Mouse (Mus musculus): ENCODE results near the gene Ppm1m. TPM values are rescaled to one million over a fixed set of nuclear protein-coding genes. Genes with fewer than 3 reads are reported as not detected.

Ppm1m gene
- polyA plus RNA-seq, 1 experiment from 2014 or later, result 25.0 TPM

- 82% methylated on average over 6 of the region's 6 CpGs for WGBS
- Histone ChIP-seq H3K4me1 (ENCODE audit: control insufficient read depth, insufficient read depth, low read length) (peaks cover 5% of the 10 kb centered on the region; the same call in 1 of the 2 replicates), H3K27ac (ENCODE audit: low read length) (no peak within 1 kb of the TSS), H3K4me2 (ENCODE audit: low read depth, low read length) (no peak within 1 kb of the TSS), H3K9ac (ENCODE audit: low read length) (no peak within 1 kb of the TSS), H3K27me3 (ENCODE audit: control insufficient read depth, insufficient read depth, low read length) (no peaks in the 10 kb centered on the region), H3K36me3 (ENCODE audit: control insufficient read depth, insufficient read depth) (no peaks in the 10 kb centered on the region), H3K4me3 (ENCODE audit: low read length) (no peak within 1 kb of the TSS), H3K9me3 (replicated peaks; ENCODE audit: control insufficient read depth, low read length) (no peaks in the 10 kb centered on the region)
- no peak for ATAC-seq (replicated peaks; ENCODE audit: extremely low read depth, insufficient read depth, low FRiP score)
Measured at GRCm38 (mm10) chr9:106158037-106158491, 41.5 kb downstream of the Ppm1m start, which contains the start of gene Glyctk. Gene Glyctk (minus strand): TSS chr9:106158138.

GRCm38 (mm10) chr9:106157623-106157925 lies 42.0 kb downstream of the Ppm1m start:
- Histone ChIP-seq H3K9me3 (replicated peaks; ENCODE audit: control insufficient read depth, low read length) (no peaks in the 10 kb centered on the region), H3K27me3 (ENCODE audit: control insufficient read depth, insufficient read depth, low read length) (no peaks in the 10 kb centered on the region), H3K27ac (ENCODE audit: low read length) (no peak overlapping the region), H3K36me3 (ENCODE audit: control insufficient read depth, insufficient read depth) (no peaks in the 10 kb centered on the region), H3K4me2 (ENCODE audit: low read depth, low read length) (no peak overlapping the region), H3K4me1 (ENCODE audit: control insufficient read depth, insufficient read depth, low read length) (peaks cover 5% of the 10 kb centered on the region; the same call in 1 of the 2 replicates), H3K9ac (ENCODE audit: low read length) (no peak overlapping the region), H3K4me3 (ENCODE audit: low read length) (no peak overlapping the region)
- WGBS, result 81% methylated on average over 10 of the region's 10 CpGs
- ATAC-seq (replicated peaks; ENCODE audit: extremely low read depth, insufficient read depth, low FRiP score), result no peak

- H3K4me1 ChIP-seq (ENCODE audit: control insufficient read depth, insufficient read depth, low read length), result peaks cover 5% of the 10 kb centered on the region; the same call in 1 of the 2 replicates
- no peak overlapping the region for H3K9ac ChIP-seq (ENCODE audit: low read length)
- no peaks in the 10 kb centered on the region for H3K9me3 ChIP-seq (replicated peaks; ENCODE audit: control insufficient read depth, low read length)
- no peaks in the 10 kb centered on the region for H3K27me3 ChIP-seq (ENCODE audit: control insufficient read depth, insufficient read depth, low read length)
- no peak overlapping the region for H3K27ac ChIP-seq (ENCODE audit: low read length)
- ATAC-seq (replicated peaks; ENCODE audit: extremely low read depth, insufficient read depth, low FRiP score), result no peak
- 82% methylated on average over 21 of the region's 21 CpGs for WGBS
- H3K36me3 ChIP-seq (ENCODE audit: control insufficient read depth, insufficient read depth), result no peaks in the 10 kb centered on the region
- H3K4me2 ChIP-seq (ENCODE audit: low read depth, low read length), result no peak overlapping the region
- H3K4me3 ChIP-seq (ENCODE audit: low read length), result no peak overlapping the region
Measured at GRCm38 (mm10) chr9:106156921-106157622, 42.5 kb downstream of the Ppm1m start.

- Histone ChIP-seq H3K9me3 (replicated peaks; ENCODE audit: control insufficient read depth, low read length) (no peaks in the 10 kb centered on the region), H3K36me3 (ENCODE audit: control insufficient read depth, insufficient read depth) (no peaks in the 10 kb centered on the region), H3K9ac (ENCODE audit: low read length) (no peak overlapping the region), H3K4me2 (ENCODE audit: low read depth, low read length) (no peak overlapping the region), H3K27me3 (ENCODE audit: control insufficient read depth, insufficient read depth, low read length) (peaks cover 2% of the 10 kb centered on the region; the same call in 1 of the 2 replicates), H3K4me1 (ENCODE audit: control insufficient read depth, insufficient read depth, low read length) (peaks cover 5% of the 10 kb centered on the region; the same call in 1 of the 2 replicates), H3K4me3 (ENCODE audit: low read length) (no peak overlapping the region), H3K27ac (ENCODE audit: low read length) (no peak overlapping the region)
- WGBS, result 49% methylated on average over 5 of the region's 5 CpGs
- no peak for ATAC-seq (replicated peaks; ENCODE audit: extremely low read depth, insufficient read depth, low FRiP score)
Measured at GRCm38 (mm10) chr9:106156419-106156818, 43.1 kb downstream of the Ppm1m start.

- Histone ChIP-seq H3K27ac (ENCODE audit: low read length) (no peak overlapping the region), H3K4me1 (ENCODE audit: control insufficient read depth, insufficient read depth, low read length) (no peaks in the 10 kb centered on the region), H3K36me3 (ENCODE audit: control insufficient read depth, insufficient read depth) (no peaks in the 10 kb centered on the region), H3K27me3 (ENCODE audit: control insufficient read depth, insufficient read depth, low read length) (peaks cover 24% of the 10 kb centered on the region), H3K4me2 (ENCODE audit: low read depth, low read length) (no peak overlapping the region), H3K9ac (ENCODE audit: low read length) (no peak overlapping the region), H3K9me3 (replicated peaks; ENCODE audit: control insufficient read depth, low read length) (no peaks in the 10 kb centered on the region), H3K4me3 (ENCODE audit: low read length) (no peak overlapping the region)
- no peak for ATAC-seq (replicated peaks; ENCODE audit: extremely low read depth, insufficient read depth, low FRiP score)
- 70% methylated on average over 9 of the region's 9 CpGs for WGBS
Measured at GRCm38 (mm10) chr9:106154106-106154505, 45.4 kb downstream of the Ppm1m start.

GRCm38 (mm10) chr9:106149399-106149754 lies 50.2 kb downstream of the Ppm1m start:
- H3K4me2 ChIP-seq (ENCODE audit: low read depth, low read length), result no peak overlapping the region
- no peak for ATAC-seq (replicated peaks; ENCODE audit: extremely low read depth, insufficient read depth, low FRiP score)
- 20% methylated on average over 10 of the region's 10 CpGs for WGBS
- no peaks in the 10 kb centered on the region for H3K9me3 ChIP-seq (replicated peaks; ENCODE audit: control insufficient read depth, low read length)
- H3K9ac ChIP-seq (ENCODE audit: low read length), result no peak overlapping the region
- H3K4me1 ChIP-seq (ENCODE audit: control insufficient read depth, insufficient read depth, low read length), result peaks cover 5% of the 10 kb centered on the region; the same call in 1 of the 2 replicates
- H3K36me3 ChIP-seq (ENCODE audit: control insufficient read depth, insufficient read depth), result no peaks in the 10 kb centered on the region
- peaks cover 52% of the 10 kb centered on the region for H3K27me3 ChIP-seq (ENCODE audit: control insufficient read depth, insufficient read depth, low read length)
- H3K4me3 ChIP-seq (ENCODE audit: low read length), result no peak overlapping the region
- H3K27ac ChIP-seq (ENCODE audit: low read length), result no peak overlapping the region

GRCm38 (mm10) chr9:106148541-106149398 lies 50.8 kb downstream of the Ppm1m start:
- H3K9me3 ChIP-seq (replicated peaks; ENCODE audit: control insufficient read depth, low read length), result no peaks in the 10 kb centered on the region
- H3K4me1 ChIP-seq (ENCODE audit: control insufficient read depth, insufficient read depth, low read length), result peaks cover 5% of the 10 kb centered on the region; the same call in 1 of the 2 replicates
- H3K4me2 ChIP-seq (ENCODE audit: low read depth, low read length), result peak overlapping the region; percentile 51
- 2% methylated on average over 36 of the region's 36 CpGs for WGBS
- no peak overlapping the region for H3K27ac ChIP-seq (ENCODE audit: low read length)
- no peak for ATAC-seq (replicated peaks; ENCODE audit: extremely low read depth, insufficient read depth, low FRiP score)
- H3K4me3 ChIP-seq (ENCODE audit: low read length), result peak overlapping the region; percentile 27
- peaks cover 52% of the 10 kb centered on the region for H3K27me3 ChIP-seq (ENCODE audit: control insufficient read depth, insufficient read depth, low read length)
- peak overlapping the region; percentile 46; the same call in 1 of the 2 replicates for H3K9ac ChIP-seq (ENCODE audit: low read length)
- no peaks in the 10 kb centered on the region for H3K36me3 ChIP-seq (ENCODE audit: control insufficient read depth, insufficient read depth)

GRCm38 (mm10) chr9:106147851-106148431 lies 51.6 kb downstream of the Ppm1m start:
- peaks cover 52% of the 10 kb centered on the region for H3K27me3 ChIP-seq (ENCODE audit: control insufficient read depth, insufficient read depth, low read length)
- no peaks in the 10 kb centered on the region for H3K36me3 ChIP-seq (ENCODE audit: control insufficient read depth, insufficient read depth)
- H3K9ac ChIP-seq (ENCODE audit: low read length), result no peak overlapping the region
- H3K4me2 ChIP-seq (ENCODE audit: low read depth, low read length), result no peak overlapping the region
- H3K27ac ChIP-seq (ENCODE audit: low read length), result no peak overlapping the region
- peaks cover 5% of the 10 kb centered on the region; the same call in 1 of the 2 replicates for H3K4me1 ChIP-seq (ENCODE audit: control insufficient read depth, insufficient read depth, low read length)
- ATAC-seq (replicated peaks; ENCODE audit: extremely low read depth, insufficient read depth, low FRiP score), result no peak
- no peaks in the 10 kb centered on the region for H3K9me3 ChIP-seq (replicated peaks; ENCODE audit: control insufficient read depth, low read length)
- H3K4me3 ChIP-seq (ENCODE audit: low read length), result no peak overlapping the region
- WGBS, result 6% methylated on average over 10 of the region's 10 CpGs
